Mouse (Mus musculus): ENCODE data around the gene Fgfr2. TPM values are rescaled to one million over a fixed set of nuclear protein-coding genes. Genes with fewer than 3 reads are reported as not detected.
A peak's percentile ranks its signal among the peaks of the same experiment; 100 is the strongest.

Fgfr2 gene
- polyA plus RNA-seq, 1 experiment from 2014 or later: 92.5 TPM

GRCm38 (mm10) chr7:132067511-132067910 lies 1055.6 kb downstream of the Fgfr2 start:
- WGBS: 87% methylated on average over 5 of the region's 5 CpGs
- Histone ChIP-seq H3K27ac (no peak overlapping the region), H3K4me1 (replicated peaks) (no peaks in the 10 kb centered on the region), H3K9me3 (no peaks in the 10 kb centered on the region), H3K27me3 (ENCODE audit: insufficient read depth, poor library complexity, severe bottlenecking) (no peaks in the 10 kb centered on the region), H3K36me3 (no peaks in the 10 kb centered on the region), H3K4me3 (no peak overlapping the region)
- no peak for DNase-seq (ENCODE audit: low spot score)

- no peak overlapping the region for H3K4me3 ChIP-seq
- 82% methylated on average over 7 of the region's 7 CpGs for WGBS
- H3K27ac ChIP-seq: no peak overlapping the region
- H3K27me3 ChIP-seq (ENCODE audit: insufficient read depth, poor library complexity, severe bottlenecking): no peaks in the 10 kb centered on the region
- no peaks in the 10 kb centered on the region for H3K9me3 ChIP-seq
- no peak for DNase-seq (ENCODE audit: low spot score)
- H3K4me1 ChIP-seq (replicated peaks): no peaks in the 10 kb centered on the region
- H3K36me3 ChIP-seq: no peaks in the 10 kb centered on the region
These were observed 1063.0 kb downstream of the Fgfr2 start for GRCm38 (mm10) chr7:132060116-132060515.

DNA sequence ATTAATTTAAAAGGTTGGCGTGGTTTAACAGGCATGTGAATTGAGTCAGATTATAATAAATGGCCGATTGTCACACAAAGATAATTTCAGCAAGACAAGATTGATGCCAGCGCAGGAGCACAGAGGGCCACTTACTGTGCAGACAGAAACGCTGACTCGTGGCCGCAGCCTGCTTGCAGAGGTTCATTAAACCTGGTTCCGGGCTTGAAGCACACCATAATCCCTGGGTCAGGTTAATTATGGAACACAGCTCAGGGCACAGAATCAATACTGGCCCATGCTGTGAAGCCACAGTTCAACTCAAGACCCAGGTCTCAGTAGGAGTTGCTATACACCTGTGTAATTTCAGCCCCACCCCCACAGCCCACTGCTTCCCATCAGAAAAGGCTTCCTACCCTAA lies 1066.6 kb downstream of the Fgfr2 start:
- Histone ChIP-seq H3K4me1 (replicated peaks) (no peaks in the 10 kb centered on the region), H3K27ac (no peak overlapping the region), H3K27me3 (ENCODE audit: insufficient read depth, poor library complexity, severe bottlenecking) (no peaks in the 10 kb centered on the region), H3K9me3 (no peaks in the 10 kb centered on the region), H3K36me3 (no peaks in the 10 kb centered on the region), H3K4me3 (no peak overlapping the region)
- DNase-seq (ENCODE audit: low spot score): no peak
- 73% methylated on average over 7 of the region's 7 CpGs for WGBS

GRCm38 (mm10) chr7:132046662-132047061 lies 1076.5 kb downstream of the Fgfr2 start:
- Histone ChIP-seq H3K4me1 (replicated peaks) (peaks cover 9% of the 10 kb centered on the region; the same call in 1 of the 2 replicates), H3K27me3 (ENCODE audit: insufficient read depth, poor library complexity, severe bottlenecking) (no peaks in the 10 kb centered on the region), H3K4me3 (no peak overlapping the region), H3K27ac (no peak overlapping the region), H3K9me3 (no peaks in the 10 kb centered on the region), H3K36me3 (no peaks in the 10 kb centered on the region)
- no peak for DNase-seq (ENCODE audit: low spot score)
- 71% methylated on average over 4 of the region's 4 CpGs for WGBS

DNA sequence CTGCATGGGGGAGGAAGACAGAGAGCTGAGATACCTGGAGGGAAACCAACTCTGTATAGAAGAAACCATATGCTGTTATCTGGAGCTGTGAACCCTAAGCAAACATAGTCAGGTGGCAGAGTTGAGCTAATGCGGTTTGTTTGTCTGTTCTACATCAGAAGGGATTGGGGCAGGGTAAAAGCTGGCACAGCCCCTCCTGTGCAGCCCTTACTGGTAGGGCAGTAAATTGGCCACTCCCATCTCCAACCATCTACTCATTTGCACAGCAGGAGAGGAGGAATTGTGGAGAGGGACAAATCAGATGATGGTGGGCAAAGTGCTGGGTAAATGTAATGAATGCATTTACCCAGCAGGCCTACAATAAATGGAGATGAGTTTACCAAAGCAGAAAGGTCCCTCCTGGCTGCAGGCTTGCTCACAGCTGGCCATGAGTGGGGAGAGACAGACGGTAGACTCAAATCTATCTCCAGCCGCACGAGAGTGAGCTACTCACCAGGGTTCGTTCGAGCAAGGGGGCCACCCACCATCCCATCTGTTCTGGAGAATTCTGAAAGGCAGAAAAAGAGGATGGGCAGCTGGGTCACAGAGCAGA lies 1091.1 kb downstream of the Fgfr2 start:
- H3K4me1 ChIP-seq (replicated peaks): peaks cover 17% of the 10 kb centered on the region
- no peak overlapping the region for H3K4me3 ChIP-seq
- H3K9me3 ChIP-seq: no peaks in the 10 kb centered on the region
- H3K36me3 ChIP-seq: no peaks in the 10 kb centered on the region
- 65% methylated on average over 6 of the region's 6 CpGs for WGBS
- H3K27me3 ChIP-seq (ENCODE audit: insufficient read depth, poor library complexity, severe bottlenecking): peaks cover 18% of the 10 kb centered on the region; the same call in 1 of the 2 replicates
- H3K27ac ChIP-seq: no peak overlapping the region
- DNase-seq (ENCODE audit: low spot score): no peak

DNA sequence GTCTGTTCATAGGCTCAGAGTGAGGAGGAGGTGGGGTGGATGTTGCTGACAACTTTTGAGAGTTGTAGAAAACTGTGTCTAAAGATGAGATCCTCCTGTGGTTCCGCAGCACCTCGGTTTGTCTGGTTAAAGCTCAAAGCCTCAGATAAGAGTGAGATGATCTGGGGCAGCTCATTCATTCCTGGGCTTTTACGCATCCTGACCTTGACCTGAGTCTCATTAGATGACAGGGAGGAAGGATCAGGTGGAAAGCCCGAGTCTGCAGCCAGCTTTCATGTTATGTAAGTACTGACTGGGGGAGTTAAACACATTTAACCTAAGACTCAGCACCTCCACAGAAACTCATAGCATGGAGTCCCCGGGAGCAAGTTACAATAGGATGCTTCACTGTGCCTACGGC lies 1096.5 kb downstream of the Fgfr2 start:
- no peak overlapping the region for H3K27ac ChIP-seq
- H3K27me3 ChIP-seq (ENCODE audit: insufficient read depth, poor library complexity, severe bottlenecking): 0 out of 2 replicates have a peak, but pooled peaks cover 13% of the 10 kb centered on the region
- 0 out of 2 replicates have a peak, but pooled peaks cover 8% of the 10 kb centered on the region for H3K4me1 ChIP-seq (replicated peaks)
- no peaks in the 10 kb centered on the region for H3K9me3 ChIP-seq
- no peak overlapping the region for H3K4me3 ChIP-seq
- WGBS: 79% methylated on average over 6 of the region's 6 CpGs
- H3K36me3 ChIP-seq: no peaks in the 10 kb centered on the region
- no peak for DNase-seq (ENCODE audit: low spot score)

- DNase-seq (ENCODE audit: low spot score): no peak
- WGBS: 66% methylated on average over 6 of the region's 6 CpGs
- Histone ChIP-seq H3K27me3 (ENCODE audit: insufficient read depth, poor library complexity, severe bottlenecking) (0 out of 2 replicates have a peak, but pooled peaks cover 11% of the 10 kb centered on the region), H3K4me1 (replicated peaks) (0 out of 2 replicates have a peak, but pooled peaks cover 7% of the 10 kb centered on the region), H3K36me3 (no peaks in the 10 kb centered on the region), H3K27ac (no peak overlapping the region), H3K4me3 (no peak overlapping the region), H3K9me3 (no peaks in the 10 kb centered on the region)
These were observed 1097.6 kb downstream of the Fgfr2 start for GRCm38 (mm10) chr7:132025591-132025990.

DNA sequence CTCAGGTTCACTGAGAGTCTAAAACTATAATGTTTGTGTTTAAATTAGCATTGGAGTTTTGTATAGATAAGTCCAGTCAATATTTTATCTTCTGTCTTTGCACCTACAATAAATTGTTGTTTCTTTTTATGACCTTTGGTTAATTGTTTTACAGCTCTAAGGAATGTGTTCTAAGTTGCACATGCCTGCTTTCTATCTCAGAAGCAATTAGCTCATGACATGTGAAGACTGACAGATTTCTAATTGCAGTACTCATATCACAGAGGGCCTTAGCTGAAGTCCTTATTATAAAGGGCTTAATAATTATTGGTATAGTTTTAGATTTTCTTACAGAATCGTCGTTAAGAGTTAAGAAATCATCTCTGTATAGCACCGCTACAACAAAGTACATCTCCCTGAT lies 1107.2 kb downstream of the Fgfr2 start:
- H3K4me3 ChIP-seq: no peak overlapping the region
- peaks cover 32% of the 10 kb centered on the region for H3K4me1 ChIP-seq (replicated peaks)
- DNase-seq (ENCODE audit: low spot score): no peak
- WGBS: 76% methylated on average over 3 of the region's 3 CpGs
- no peak overlapping the region for H3K27ac ChIP-seq
- no peaks in the 10 kb centered on the region for H3K27me3 ChIP-seq (ENCODE audit: insufficient read depth, poor library complexity, severe bottlenecking)
- H3K9me3 ChIP-seq: no peaks in the 10 kb centered on the region
- no peaks in the 10 kb centered on the region for H3K36me3 ChIP-seq

DNA sequence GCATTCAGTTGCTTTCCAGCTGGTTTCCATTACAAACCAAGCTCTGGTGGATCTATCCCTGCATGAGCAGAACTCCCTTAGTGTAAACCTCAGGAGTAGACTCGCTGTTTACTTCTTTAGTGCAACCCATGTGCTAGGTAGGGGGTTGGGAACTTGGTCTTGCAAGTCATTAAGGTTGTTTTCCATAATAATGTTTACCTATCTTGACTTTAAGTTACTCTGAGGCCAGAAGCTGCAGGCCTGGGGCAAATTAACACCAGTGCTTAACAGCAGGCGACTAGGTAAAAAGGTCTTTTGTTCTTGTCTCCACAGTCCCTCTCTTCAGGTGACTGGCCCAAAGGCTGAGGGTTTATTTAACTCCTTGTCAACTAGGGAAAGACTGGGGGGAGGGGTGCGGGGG lies 1108.0 kb downstream of the Fgfr2 start:
- Histone ChIP-seq H3K4me3 (no peak overlapping the region), H3K9me3 (no peaks in the 10 kb centered on the region), H3K4me1 (replicated peaks) (peaks cover 32% of the 10 kb centered on the region), H3K27me3 (ENCODE audit: insufficient read depth, poor library complexity, severe bottlenecking) (no peaks in the 10 kb centered on the region), H3K27ac (no peak overlapping the region), H3K36me3 (no peaks in the 10 kb centered on the region)
- WGBS: 10% methylated on average over 3 of the region's 3 CpGs
- peak; percentile 18 for DNase-seq (ENCODE audit: low spot score)

GRCm38 (mm10) chr7:132013970-132014369 lies 1109.2 kb downstream of the Fgfr2 start:
- H3K27ac ChIP-seq: no peak overlapping the region
- no peak overlapping the region for H3K4me3 ChIP-seq
- H3K9me3 ChIP-seq: no peaks in the 10 kb centered on the region
- peaks cover 32% of the 10 kb centered on the region for H3K4me1 ChIP-seq (replicated peaks)
- no peak for DNase-seq (ENCODE audit: low spot score)
- no peaks in the 10 kb centered on the region for H3K27me3 ChIP-seq (ENCODE audit: insufficient read depth, poor library complexity, severe bottlenecking)
- 83% methylated on average over 5 of the region's 5 CpGs for WGBS
- H3K36me3 ChIP-seq: no peaks in the 10 kb centered on the region

GRCm38 (mm10) chr7:132012969-132013679 lies 1110.0 kb downstream of the Fgfr2 start:
- H3K9me3 ChIP-seq: no peaks in the 10 kb centered on the region
- peak overlapping the region; percentile 45; the same call in 1 of the 2 replicates for H3K27ac ChIP-seq
- no peak for DNase-seq (ENCODE audit: low spot score)
- no peaks in the 10 kb centered on the region for H3K27me3 ChIP-seq (ENCODE audit: insufficient read depth, poor library complexity, severe bottlenecking)
- WGBS: 39% methylated on average over 1 of the region's 1 CpGs
- H3K4me1 ChIP-seq (replicated peaks): peaks cover 32% of the 10 kb centered on the region
- no peak overlapping the region for H3K4me3 ChIP-seq
- H3K36me3 ChIP-seq: no peaks in the 10 kb centered on the region

GRCm38 (mm10) chr7:132009002-132009401 lies 1114.1 kb downstream of the Fgfr2 start:
- Histone ChIP-seq H3K36me3 (no peaks in the 10 kb centered on the region), H3K4me3 (no peak overlapping the region), H3K9me3 (no peaks in the 10 kb centered on the region), H3K27me3 (ENCODE audit: insufficient read depth, poor library complexity, severe bottlenecking) (no peaks in the 10 kb centered on the region), H3K4me1 (replicated peaks) (peaks cover 18% of the 10 kb centered on the region), H3K27ac (no peak overlapping the region)
- 86% methylated on average over 7 of the region's 7 CpGs for WGBS
- DNase-seq (ENCODE audit: low spot score): no peak

GRCm38 (mm10) chr7:132005996-132006696 lies 1117.0 kb downstream of the Fgfr2 start:
- WGBS: 85% methylated on average over 14 of the region's 14 CpGs
- Histone ChIP-seq H3K27me3 (ENCODE audit: insufficient read depth, poor library complexity, severe bottlenecking) (no peaks in the 10 kb centered on the region), H3K9me3 (no peaks in the 10 kb centered on the region), H3K36me3 (no peaks in the 10 kb centered on the region), H3K4me3 (no peak overlapping the region), H3K27ac (no peak overlapping the region), H3K4me1 (replicated peaks) (no peaks in the 10 kb centered on the region)
- DNase-seq (ENCODE audit: low spot score): no peak

Measured in hindbrain, embryonic 10.5 days (tissue).